Mouse (Mus musculus) midbrain, embryonic 15.5 days (tissue): Measurements from ENCODE around the gene Zdhhc17. TPM values are rescaled to one million over a fixed set of nuclear protein-coding genes. Genes with fewer than 3 reads are reported as not detected.

Experiments
- ATAC-seq: fragments of 200-750 bp; cut with Nextera tagmentation; replicated peaks from 2 replicates; pipeline ENCODE4 v1.8.0; 2017; ENCODE audit warnings: moderate TSS enrichment
- H3K27ac ChIP-seq: fragments of 300-500 bp; sonication (generic); 2 replicates; pipeline ENCODE4 v1.5.1; 2015; ENCODE audit warnings: mild to moderate bottlenecking, inconsistent platforms
- H3K27me3 ChIP-seq: fragments of 300-500 bp; sonication (generic); replicated peaks from 2 replicates; pipeline ENCODE4 v1.6.1; 2015; ENCODE audit warnings: inconsistent platforms
- H3K36me3 ChIP-seq: fragments of 300-500 bp; sonication (generic); replicated peaks from 2 replicates; pipeline ENCODE4 v1.6.1; 2015; ENCODE audit warnings: inconsistent platforms
- H3K4me1 ChIP-seq: fragments of 300-500 bp; sonication (generic); 2 replicates; pipeline ENCODE4 v1.6.1; 2015; ENCODE audit warnings: inconsistent platforms
- H3K4me2 ChIP-seq: fragments of 300-500 bp; sonication (generic); 2 replicates; pipeline ENCODE4 v1.6.1; 2015; ENCODE audit warnings: inconsistent platforms, mild to moderate bottlenecking, moderate library complexity
- H3K4me3 ChIP-seq: fragments of 300-500 bp; sonication (generic); 2 replicates; pipeline ENCODE4 v1.5.1; 2015; ENCODE audit warnings: mild to moderate bottlenecking, inconsistent platforms
- H3K9ac ChIP-seq: fragments of 300-500 bp; sonication (generic); 2 replicates; pipeline ENCODE4 v1.6.1; 2015; ENCODE audit warnings: mild to moderate bottlenecking, inconsistent platforms
- H3K9me3 ChIP-seq: fragments of 300-500 bp; sonication (generic); 2 replicates; pipeline ENCODE4 v1.6.1; 2016; ENCODE audit warnings: inconsistent platforms
- WGBS: fragments of 180-500 bp; shearing (Covaris S2); methylation state at CpG from one replicate; pipeline ENCODE4 v1.1.7; 2015; ENCODE audit warnings: mixed read lengths; 5-methylcytosine and 5-hydroxymethylcytosine counted together
- polyA plus RNA-seq: library from polyadenylated mRNA; unstranded; fragments of >200 nt; fragmentation: Nextera tagmentation; extraction: Ambion mirVana; gene quantifications from 2 replicates; pipeline ENCODE4 v1.2.1, GENCODE M21; 2015

The Zdhhc17 gene
- polyA plus RNA-seq, 1 experiment from 2014 or later, result 64.0 TPM

DNA sequence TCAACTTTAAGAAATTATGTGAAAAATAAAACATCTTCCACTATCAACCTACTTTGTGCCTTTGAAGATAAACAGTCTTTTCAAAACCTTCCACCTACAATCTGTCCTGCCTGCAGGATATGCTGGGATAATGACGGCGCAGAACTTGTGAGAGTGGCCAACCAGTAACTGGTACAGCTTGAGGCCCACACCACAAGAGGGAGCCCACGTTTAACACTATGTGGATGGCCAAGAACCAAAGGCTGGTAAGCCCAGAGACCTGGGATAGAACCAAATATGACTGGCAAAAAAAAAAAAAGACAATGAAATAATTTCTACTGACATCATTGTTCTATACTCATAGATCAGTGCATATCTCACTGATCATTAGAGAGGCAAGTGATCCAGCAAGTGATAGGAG is 35.5 kb downstream of the Zdhhc17 start:
- Histone ChIP-seq H3K9me3 (no peaks in the 10 kb centered on the region), H3K9ac (no peak overlapping the region), H3K27me3 (no peaks in the 10 kb centered on the region), H3K27ac (no peak overlapping the region), H3K36me3 (peaks cover 4% of the 10 kb centered on the region), H3K4me2 (no peak overlapping the region), H3K4me3 (no peak overlapping the region), H3K4me1 (peaks cover 2% of the 10 kb centered on the region; the same call in 1 of the 2 replicates)
- ATAC-seq, result 0 out of 2 replicates have a peak, but pooled peaks have one; percentile 50
- 59% methylated on average over 3 of the region's 3 CpGs for WGBS

DNA sequence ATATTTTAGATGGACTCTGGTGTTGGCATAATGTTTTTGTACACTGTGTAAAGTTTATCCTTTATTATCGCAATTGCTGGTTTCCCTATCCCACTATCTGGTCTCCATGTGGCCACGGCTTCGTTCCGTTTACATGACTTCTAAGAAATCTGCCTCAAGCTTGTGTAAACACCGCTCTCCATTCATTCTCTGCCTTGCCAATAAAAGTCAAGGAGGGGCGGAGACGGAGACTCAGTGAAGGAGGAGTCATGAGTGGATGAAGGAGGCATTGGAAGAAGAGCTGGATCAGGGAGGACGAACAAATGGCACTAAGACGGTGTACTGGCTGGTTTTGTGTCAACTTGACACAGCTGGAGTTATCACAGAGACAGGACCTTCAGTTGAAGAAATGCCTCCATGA is 37.9 kb downstream of the Zdhhc17 start:
- Histone ChIP-seq H3K36me3 (peaks cover 5% of the 10 kb centered on the region), H3K27ac (no peak overlapping the region), H3K9me3 (no peaks in the 10 kb centered on the region), H3K4me2 (no peak overlapping the region), H3K9ac (no peak overlapping the region), H3K27me3 (no peaks in the 10 kb centered on the region), H3K4me1 (peaks cover 2% of the 10 kb centered on the region; the same call in 1 of the 2 replicates), H3K4me3 (no peak overlapping the region)
- 82% methylated on average over 9 of the region's 9 CpGs for WGBS
- no peak for ATAC-seq

DNA sequence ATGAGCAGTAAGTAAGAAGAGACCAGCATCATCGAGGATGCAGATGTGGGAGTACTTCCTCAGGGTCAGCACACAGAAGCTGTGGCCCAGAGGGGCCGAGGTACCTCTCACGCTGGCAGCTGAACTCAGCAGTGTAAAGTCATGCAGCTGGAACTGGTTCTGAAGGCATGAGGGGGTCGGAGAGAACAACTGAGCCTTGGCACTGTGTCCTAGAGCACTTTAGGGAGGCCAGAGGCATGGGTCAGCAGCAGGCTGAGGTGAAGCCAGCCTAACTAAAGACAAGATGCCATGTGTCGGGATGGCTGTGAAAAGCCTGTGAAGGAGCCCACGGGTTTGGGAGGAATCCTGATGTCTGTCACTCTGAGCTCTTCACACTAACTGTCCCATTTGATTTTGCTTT is 38.5 kb downstream of the Zdhhc17 start:
- 90% methylated on average over 6 of the region's 6 CpGs for WGBS
- Histone ChIP-seq H3K9ac (no peak overlapping the region), H3K4me2 (no peak overlapping the region)

DNA sequence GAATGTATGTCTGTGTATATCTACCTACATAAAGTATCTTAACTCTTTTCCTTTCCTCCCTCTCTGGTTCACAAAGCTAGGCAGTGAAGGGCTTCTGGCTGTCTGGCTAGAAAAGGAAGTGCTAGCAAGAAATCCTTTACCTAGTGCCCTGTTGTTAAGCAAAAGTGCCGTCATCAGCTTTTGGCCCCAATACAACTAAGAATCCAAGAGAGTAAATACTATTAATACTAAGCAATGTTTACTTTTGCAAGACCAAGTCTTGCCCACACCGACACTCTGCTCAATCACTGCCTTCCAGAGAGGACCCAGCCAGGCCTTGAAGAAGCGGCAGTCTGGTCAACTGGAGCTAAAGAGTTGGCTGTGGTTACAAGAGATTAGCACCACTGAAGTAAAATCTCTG is 38.9 kb downstream of the Zdhhc17 start:
- H3K4me1 ChIP-seq, result peaks cover 2% of the 10 kb centered on the region; the same call in 1 of the 2 replicates
- 94% methylated on average over 3 of the region's 3 CpGs for WGBS
- no peak for ATAC-seq
- H3K9ac ChIP-seq, result no peak overlapping the region
- no peak overlapping the region for H3K4me3 ChIP-seq
- peaks cover 7% of the 10 kb centered on the region for H3K36me3 ChIP-seq
- H3K9me3 ChIP-seq, result no peaks in the 10 kb centered on the region
- no peak overlapping the region for H3K4me2 ChIP-seq
- no peaks in the 10 kb centered on the region for H3K27me3 ChIP-seq
- no peak overlapping the region for H3K27ac ChIP-seq

More for the DNA sequence above, 38.5 kb downstream of the Zdhhc17 start:
- H3K36me3 ChIP-seq, result peaks cover 7% of the 10 kb centered on the region
- H3K27ac ChIP-seq, result no peak overlapping the region
- no peak for ATAC-seq
- H3K27me3 ChIP-seq, result no peaks in the 10 kb centered on the region
- no peaks in the 10 kb centered on the region for H3K9me3 ChIP-seq
- no peak overlapping the region for H3K4me3 ChIP-seq
- H3K4me1 ChIP-seq, result peaks cover 2% of the 10 kb centered on the region; the same call in 1 of the 2 replicates

GRCm38 (mm10) chr10:110962172-110962571 is 47.8 kb downstream of the Zdhhc17 start:
- no peak overlapping the region for H3K9ac ChIP-seq
- no peak overlapping the region for H3K27ac ChIP-seq
- H3K4me3 ChIP-seq, result no peak overlapping the region
- WGBS, result 37% methylated on average over 1 of the region's 1 CpGs
- H3K4me1 ChIP-seq, result no peaks in the 10 kb centered on the region
- no peaks in the 10 kb centered on the region for H3K27me3 ChIP-seq
- H3K4me2 ChIP-seq, result no peak overlapping the region
- no peak for ATAC-seq
- H3K36me3 ChIP-seq, result peaks cover 18% of the 10 kb centered on the region
- no peaks in the 10 kb centered on the region for H3K9me3 ChIP-seq

GRCm38 (mm10) chr10:110960841-110961240 is 49.1 kb downstream of the Zdhhc17 start:
- Histone ChIP-seq H3K27ac (no peak overlapping the region), H3K9me3 (no peaks in the 10 kb centered on the region), H3K36me3 (peaks cover 14% of the 10 kb centered on the region), H3K4me1 (no peaks in the 10 kb centered on the region), H3K27me3 (no peaks in the 10 kb centered on the region), H3K4me2 (no peak overlapping the region), H3K4me3 (no peak overlapping the region), H3K9ac (no peak overlapping the region)
- no peak for ATAC-seq
- 93% methylated on average over 6 of the region's 6 CpGs for WGBS

- WGBS, result 96% methylated on average over 8 of the region's 8 CpGs
- H3K9ac ChIP-seq, result no peak overlapping the region
- no peak overlapping the region for H3K27ac ChIP-seq
- peaks cover 14% of the 10 kb centered on the region for H3K36me3 ChIP-seq
- H3K9me3 ChIP-seq, result no peaks in the 10 kb centered on the region
- no peaks in the 10 kb centered on the region for H3K4me1 ChIP-seq
- H3K27me3 ChIP-seq, result no peaks in the 10 kb centered on the region
- H3K4me2 ChIP-seq, result no peak overlapping the region
- H3K4me3 ChIP-seq, result no peak overlapping the region
- no peak for ATAC-seq
Observed at GRCm38 (mm10) chr10:110959781-110960180, 50.2 kb downstream of the Zdhhc17 start.

- no peaks in the 10 kb centered on the region for H3K9me3 ChIP-seq
- H3K4me1 ChIP-seq, result no peaks in the 10 kb centered on the region
- H3K4me3 ChIP-seq, result no peak overlapping the region
- H3K4me2 ChIP-seq, result no peak overlapping the region
- H3K27me3 ChIP-seq, result no peaks in the 10 kb centered on the region
- no peak for ATAC-seq
- no peak overlapping the region for H3K9ac ChIP-seq
- no peak overlapping the region for H3K27ac ChIP-seq
- peaks cover 15% of the 10 kb centered on the region for H3K36me3 ChIP-seq
- WGBS, result 96% methylated on average over 6 of the region's 6 CpGs
Observed at GRCm38 (mm10) chr10:110958879-110959278, 51.1 kb downstream of the Zdhhc17 start.

DNA sequence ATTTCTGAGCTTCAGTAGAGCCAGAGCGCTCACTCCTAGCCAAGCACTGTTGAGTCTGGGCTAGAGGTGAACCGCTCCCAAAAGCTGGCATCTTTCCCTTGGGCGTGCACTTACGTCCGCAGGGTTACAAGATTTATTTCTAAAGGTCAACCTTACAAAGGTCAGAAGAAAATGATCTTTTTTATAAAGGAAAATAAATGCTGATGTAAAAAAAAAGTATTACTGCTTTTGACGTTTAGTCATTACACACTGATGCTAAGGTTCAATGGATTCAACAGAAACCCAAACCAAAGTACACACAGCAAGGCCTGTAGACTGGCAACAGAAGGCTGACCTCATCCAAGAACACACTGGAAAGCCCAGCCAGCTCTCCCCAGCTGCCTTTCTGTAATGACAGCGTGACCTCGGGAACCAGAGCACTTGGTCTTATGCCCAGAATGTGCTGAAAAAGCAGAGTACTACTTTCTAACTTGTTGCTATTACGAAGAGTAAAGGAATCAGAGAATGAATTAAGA is 56.9 kb downstream of the Zdhhc17 start:
- H3K4me1 ChIP-seq, result no peaks in the 10 kb centered on the region
- H3K27ac ChIP-seq, result 0 out of 2 replicates have a peak overlapping the region, but pooled peaks have one; percentile 15
- 77% methylated on average over 9 of the region's 9 CpGs for WGBS
- H3K9me3 ChIP-seq, result no peaks in the 10 kb centered on the region
- H3K4me3 ChIP-seq, result no peak overlapping the region
- no peak overlapping the region for H3K4me2 ChIP-seq
- ATAC-seq, result peak; percentile 50; the same call in 1 of the 2 replicates
- H3K36me3 ChIP-seq, result peaks cover 5% of the 10 kb centered on the region
- H3K9ac ChIP-seq, result no peak overlapping the region
- H3K27me3 ChIP-seq, result no peaks in the 10 kb centered on the region

DNA sequence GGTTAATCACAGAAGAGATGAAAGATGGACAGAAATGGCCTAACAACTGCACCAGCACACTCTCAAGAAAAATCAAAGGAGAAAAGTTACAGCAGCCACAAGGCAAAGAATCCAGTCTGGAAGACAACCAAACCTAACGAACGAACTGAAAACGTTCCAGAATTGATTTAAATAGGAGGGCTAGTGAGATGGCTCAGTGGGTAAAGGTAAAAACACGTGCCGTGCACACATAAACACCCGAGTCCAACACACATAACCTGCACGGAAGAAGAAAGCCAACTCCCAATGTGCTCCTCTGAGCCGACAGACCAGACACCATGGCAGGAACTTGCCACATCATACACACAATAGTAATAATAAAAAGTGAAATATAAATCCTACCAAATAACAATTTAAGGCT is 57.7 kb downstream of the Zdhhc17 start:
- no peak overlapping the region for H3K4me2 ChIP-seq
- no peaks in the 10 kb centered on the region for H3K27me3 ChIP-seq
- no peak overlapping the region for H3K9ac ChIP-seq
- H3K4me3 ChIP-seq, result no peak overlapping the region
- ATAC-seq, result no peak
- H3K27ac ChIP-seq, result no peak overlapping the region
- H3K36me3 ChIP-seq, result peaks cover 10% of the 10 kb centered on the region; the same call in 1 of the 2 replicates
- H3K4me1 ChIP-seq, result no peaks in the 10 kb centered on the region
- no peaks in the 10 kb centered on the region for H3K9me3 ChIP-seq
- 84% methylated on average over 8 of the region's 8 CpGs for WGBS

GRCm38 (mm10) chr10:110951748-110952147 is 58.2 kb downstream of the Zdhhc17 start:
- Histone ChIP-seq H3K4me2 (no peak overlapping the region), H3K36me3 (peaks cover 12% of the 10 kb centered on the region; the same call in 1 of the 2 replicates), H3K27ac (no peak overlapping the region), H3K27me3 (no peaks in the 10 kb centered on the region), H3K4me3 (no peak overlapping the region), H3K9me3 (no peaks in the 10 kb centered on the region), H3K9ac (no peak overlapping the region), H3K4me1 (no peaks in the 10 kb centered on the region)
- no peak for ATAC-seq
- WGBS, result 73% methylated on average over 4 of the region's 4 CpGs

GRCm38 (mm10) chr10:110951112-110951511 is 58.8 kb downstream of the Zdhhc17 start:
- Histone ChIP-seq H3K4me2 (no peak overlapping the region), H3K27ac (no peak overlapping the region), H3K4me3 (no peak overlapping the region), H3K9ac (no peak overlapping the region), H3K4me1 (no peaks in the 10 kb centered on the region), H3K27me3 (no peaks in the 10 kb centered on the region), H3K36me3 (peaks cover 17% of the 10 kb centered on the region; the same call in 1 of the 2 replicates), H3K9me3 (no peaks in the 10 kb centered on the region)
- 89% methylated on average over 1 of the region's 1 CpGs for WGBS
- no peak for ATAC-seq

DNA sequence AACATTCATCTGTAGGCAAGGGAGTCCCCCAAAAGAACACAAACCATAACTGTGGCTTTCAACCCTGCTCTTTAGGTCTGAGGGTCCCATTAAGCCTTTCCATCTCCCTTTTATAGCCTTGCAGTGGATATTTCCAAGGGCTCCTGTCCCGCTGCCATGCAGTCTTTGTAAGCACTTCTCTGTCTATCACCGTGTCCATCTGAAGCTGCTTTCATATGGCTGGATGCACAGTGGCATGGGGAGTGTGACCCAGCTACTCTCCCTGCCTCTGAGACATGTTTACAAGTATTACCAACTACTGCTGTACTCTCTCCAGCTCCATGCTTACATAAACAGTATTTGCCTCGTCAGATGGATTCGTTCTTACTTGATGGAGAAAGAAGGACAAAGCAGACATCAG is 62.4 kb downstream of the Zdhhc17 start:
- no peak for ATAC-seq
- H3K9ac ChIP-seq, result no peak overlapping the region
- peaks cover 21% of the 10 kb centered on the region; the same call in 1 of the 2 replicates for H3K36me3 ChIP-seq
- no peak overlapping the region for H3K27ac ChIP-seq
- no peak overlapping the region for H3K4me2 ChIP-seq
- H3K27me3 ChIP-seq, result no peaks in the 10 kb centered on the region
- 89% methylated on average over 4 of the region's 4 CpGs for WGBS
- H3K4me1 ChIP-seq, result no peaks in the 10 kb centered on the region
- no peaks in the 10 kb centered on the region for H3K9me3 ChIP-seq
- H3K4me3 ChIP-seq, result no peak overlapping the region
